Mouse (Mus musculus) C2C12 (cell line): ENCODE measurements at regions not wholly inside any gene's neighbourhood (a gene's known extent, or its start where the extent isn't known, plus 50 kb on each side); places are given as distances from the start of the nearest gene placed in this dataset.

ENCODE experiments used
- CEBPB ChIP-seq: IDR thresholded peaks from one replicate; pipeline ENCODE4 v1.6.1; 2011; ENCODE audit warnings: low read depth, mild to moderate bottlenecking, control low read depth, moderate library complexity
- CTCF ChIP-seq: IDR thresholded peaks from one replicate; pipeline ENCODE4 v1.5.1; 2011; ENCODE audit not compliant: control insufficient read depth, insufficient read depth, insufficient read length
- FOSL1 ChIP-seq: IDR thresholded peaks from one replicate; pipeline ENCODE4 v1.8.0; 2011; ENCODE audit warnings: mild to moderate bottlenecking, low read length; ENCODE audit not compliant: poor library complexity, insufficient read depth, severe bottlenecking
- MAX ChIP-seq: IDR thresholded peaks from one replicate; pipeline ENCODE4 v1.6.1; 2011; ENCODE audit warnings: mild to moderate bottlenecking, control low read depth
- MYOD1 ChIP-seq: IDR thresholded peaks from one replicate; pipeline ENCODE4 v1.6.1; 2011; ENCODE audit warnings: low read depth; ENCODE audit not compliant: control insufficient read depth, insufficient read length
- MYOG ChIP-seq: IDR thresholded peaks from one replicate; pipeline ENCODE4 v1.6.1; 2011; ENCODE audit not compliant: control insufficient read depth, insufficient read length; ENCODE audit errors: extremely low read depth
- USF1 ChIP-seq: IDR thresholded peaks from one replicate; pipeline ENCODE4 v1.6.1; 2011; ENCODE audit warnings: low read depth, mild to moderate bottlenecking, control low read depth, moderate library complexity

- TF ChIP-seq MYOG, result no peak
- no peak for TF ChIP-seq CTCF
- TF ChIP-seq MYOD1, result no peak
- no peak for TF ChIP-seq CEBPB
- no peak for TF ChIP-seq MAX
- no peak for TF ChIP-seq USF1
- TF ChIP-seq FOSL1, result no peak
Measured at GRCm38 (mm10) chr1:137279981-137280380, 319.7 kb upstream of the Nr5a2 start.
